Mouse (Mus musculus) cerebellum, adult 2 months (tissue): ENCODE measurements at regions not wholly inside any gene's neighbourhood (a gene's known extent, or its start where the extent isn't known, plus 50 kb on each side); places are given as distances from the start of the nearest gene placed in this dataset.

Source experiments
- CTCF ChIP-seq: fragments of 200-500 bp; IDR thresholded peaks from 2 replicates; pipeline ENCODE4 v1.5.1; 2011; ENCODE audit warnings: low read depth, mild to moderate bottlenecking, control low read depth, low read length, moderate library complexity, borderline replicate concordance; ENCODE audit not compliant: insufficient read depth
- POLR2A ChIP-seq: fragments of 200-500 bp; IDR thresholded peaks from 2 replicates; pipeline ENCODE4 v1.6.1; 2011; ENCODE audit warnings: low read length, control low read depth, borderline replicate concordance; ENCODE audit not compliant: insufficient read depth

DNA sequence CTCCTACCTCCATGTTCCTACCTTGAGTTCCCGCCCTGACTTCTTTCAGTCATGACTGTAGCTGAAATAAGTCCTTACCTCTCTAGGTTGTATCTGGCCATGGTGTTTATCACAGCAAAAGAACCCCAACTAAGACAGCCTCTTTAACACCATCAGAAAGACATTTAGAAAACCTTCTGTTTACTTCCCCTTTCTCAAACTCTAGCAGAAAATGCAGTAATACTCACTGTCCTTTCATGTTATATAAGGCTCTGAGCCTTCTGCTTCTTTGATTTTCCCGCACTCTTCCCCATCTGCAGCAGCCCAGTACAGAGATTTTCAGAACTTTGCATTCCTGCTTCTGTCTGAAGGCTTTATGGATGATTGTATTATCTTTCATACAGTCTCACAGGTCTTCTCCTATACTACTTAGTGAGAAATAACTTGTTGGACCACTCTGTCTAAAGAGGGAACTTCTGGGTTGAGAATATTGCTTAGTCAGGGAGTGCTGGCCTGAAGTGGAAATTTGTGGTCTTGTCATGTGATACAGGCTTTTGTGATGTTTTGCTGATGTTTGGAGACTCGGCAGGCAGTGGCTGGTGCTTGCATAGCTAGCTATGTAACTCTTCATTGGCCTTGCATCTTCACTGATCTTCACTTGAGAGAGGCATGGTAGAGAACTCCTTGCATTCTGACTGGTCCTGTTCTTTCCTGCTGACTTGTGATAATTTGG, 197.9 kb upstream of the Mki67 start:
- TF ChIP-seq CTCF (no peak), POLR2A (no peak)
